Mouse (Mus musculus) midbrain, embryonic 12.5 days (tissue): ENCODE measurements at regions not wholly inside any gene's neighbourhood (a gene's known extent, or its start where the extent isn't known, plus 50 kb on each side); places are given as distances from the start of the nearest gene placed in this dataset.
A peak's percentile ranks its signal among the peaks of the same experiment; 100 is the strongest.

Experiments
- ATAC-seq: fragments of 200-750 bp; cut with Nextera tagmentation; 2 replicates; pipeline ENCODE4 v1.8.0; 2017; ENCODE audit warnings: low read depth, moderate TSS enrichment, moderate library complexity; ENCODE audit not compliant: low FRiP score
- H3K27ac ChIP-seq: fragments of 300-500 bp; sonication (generic); replicated peaks from 2 replicates; pipeline ENCODE4 v1.5.1; 2016; ENCODE audit warnings: mild to moderate bottlenecking
- H3K27me3 ChIP-seq: fragments of 300-500 bp; sonication (generic); 2 replicates; pipeline ENCODE4 v1.6.1; 2016; ENCODE audit warnings: mild to moderate bottlenecking
- H3K36me3 ChIP-seq: fragments of 300-500 bp; sonication (generic); 2 replicates; pipeline ENCODE4 v1.6.1; 2016
- H3K4me1 ChIP-seq: fragments of 300-500 bp; sonication (generic); 2 replicates; pipeline ENCODE4 v1.6.1; 2016
- H3K4me2 ChIP-seq: fragments of 300-500 bp; sonication (generic); replicated peaks from 2 replicates; pipeline ENCODE4 v1.6.1; 2016; ENCODE audit warnings: mild to moderate bottlenecking, moderate library complexity
- H3K4me3 ChIP-seq: fragments of 300-500 bp; sonication (generic); 2 replicates; pipeline ENCODE4 v1.5.1; 2016; ENCODE audit warnings: mild to moderate bottlenecking
- H3K9ac ChIP-seq: fragments of 300-500 bp; sonication (generic); replicated peaks from 2 replicates; pipeline ENCODE4 v1.6.1; 2016; ENCODE audit warnings: mild to moderate bottlenecking, moderate library complexity
- H3K9me3 ChIP-seq: fragments of 300-500 bp; sonication (generic); 2 replicates; pipeline ENCODE4 v1.6.1; 2016; ENCODE audit warnings: mild to moderate bottlenecking
- WGBS: fragments of 180-500 bp; shearing (Covaris S2); methylation state at CpG from one replicate; pipeline ENCODE4 v1.1.7; 2016; 5-methylcytosine and 5-hydroxymethylcytosine counted together

- Histone ChIP-seq H3K9me3 (no peaks in the 10 kb centered on the region), H3K27ac (no peak overlapping the region), H3K27me3 (no peaks in the 10 kb centered on the region), H3K4me1 (no peaks in the 10 kb centered on the region), H3K4me2 (no peak overlapping the region), H3K4me3 (no peak overlapping the region), H3K36me3 (no peaks in the 10 kb centered on the region), H3K9ac (no peak overlapping the region)
- 66% methylated on average over 4 of the region's 4 CpGs for WGBS
- ATAC-seq: no peak
These were observed 733.9 kb downstream of the Dach1 start for GRCm38 (mm10) chr14:97435453-97436233.

GRCm38 (mm10) chr14:97431221-97431620 is 738.3 kb downstream of the Dach1 start:
- ATAC-seq: no peak
- Histone ChIP-seq H3K27me3 (no peaks in the 10 kb centered on the region), H3K27ac (no peak overlapping the region), H3K4me2 (no peak overlapping the region), H3K9me3 (no peaks in the 10 kb centered on the region), H3K4me1 (no peaks in the 10 kb centered on the region), H3K9ac (no peak overlapping the region), H3K36me3 (no peaks in the 10 kb centered on the region), H3K4me3 (no peak overlapping the region)
- WGBS: 79% methylated on average over 3 of the region's 3 CpGs

GRCm38 (mm10) chr14:97403176-97403795 is 766.3 kb downstream of the Dach1 start:
- H3K4me2 ChIP-seq: no peak overlapping the region

GRCm38 (mm10) chr14:97396385-97396784 is 773.2 kb downstream of the Dach1 start:
- Histone ChIP-seq H3K9ac (no peak overlapping the region), H3K27me3 (no peaks in the 10 kb centered on the region), H3K4me3 (no peak overlapping the region), H3K27ac (0 out of 2 replicates have a peak overlapping the region, but pooled peaks have one; percentile 42), H3K4me1 (peaks cover 9% of the 10 kb centered on the region), H3K36me3 (no peaks in the 10 kb centered on the region), H3K4me2 (no peak overlapping the region), H3K9me3 (no peaks in the 10 kb centered on the region)
- 45% methylated on average over 7 of the region's 7 CpGs for WGBS
- peak; percentile 57; the same call in 1 of the 2 replicates for ATAC-seq

More at GRCm38 (mm10) chr14:97403176-97403795, 766.3 kb downstream of the Dach1 start:
- Histone ChIP-seq H3K36me3 (no peaks in the 10 kb centered on the region), H3K4me3 (no peak overlapping the region), H3K9ac (no peak overlapping the region), H3K4me1 (no peaks in the 10 kb centered on the region), H3K27ac (no peak overlapping the region), H3K27me3 (no peaks in the 10 kb centered on the region), H3K9me3 (no peaks in the 10 kb centered on the region)
- WGBS: 65% methylated on average over 3 of the region's 3 CpGs
- peak; percentile 41; the same call in 1 of the 2 replicates for ATAC-seq

GRCm38 (mm10) chr14:97395750-97396377 is 773.7 kb downstream of the Dach1 start:
- Histone ChIP-seq H3K27ac (no peak overlapping the region), H3K4me3 (no peak overlapping the region), H3K9me3 (no peaks in the 10 kb centered on the region), H3K36me3 (no peaks in the 10 kb centered on the region), H3K27me3 (no peaks in the 10 kb centered on the region), H3K9ac (no peak overlapping the region), H3K4me1 (peaks cover 9% of the 10 kb centered on the region), H3K4me2 (no peak overlapping the region; the same call in 1 of the 2 replicates)
- WGBS: 44% methylated on average over 7 of the region's 7 CpGs
- ATAC-seq: peak; percentile 94

- WGBS: 78% methylated on average over 2 of the region's 2 CpGs
- Histone ChIP-seq H3K4me1 (no peaks in the 10 kb centered on the region), H3K9ac (no peak overlapping the region), H3K27me3 (no peaks in the 10 kb centered on the region), H3K36me3 (no peaks in the 10 kb centered on the region), H3K4me2 (no peak overlapping the region), H3K27ac (no peak overlapping the region), H3K9me3 (no peaks in the 10 kb centered on the region), H3K4me3 (no peak overlapping the region)
- no peak for ATAC-seq
These were observed 780.6 kb downstream of the Dach1 start for GRCm38 (mm10) chr14:97389005-97389404.

GRCm38 (mm10) chr14:97380131-97380530 is 789.4 kb downstream of the Dach1 start:
- Histone ChIP-seq H3K4me2 (no peak overlapping the region), H3K9ac (no peak overlapping the region), H3K36me3 (no peaks in the 10 kb centered on the region), H3K4me3 (no peak overlapping the region), H3K27me3 (no peaks in the 10 kb centered on the region), H3K9me3 (no peaks in the 10 kb centered on the region), H3K4me1 (no peaks in the 10 kb centered on the region), H3K27ac (no peak overlapping the region)
- WGBS: 84% methylated on average over 3 of the region's 3 CpGs
- ATAC-seq: no peak

GRCm38 (mm10) chr14:97356915-97357314 is 812.6 kb downstream of the Dach1 start:
- Histone ChIP-seq H3K27ac (no peak overlapping the region), H3K27me3 (no peaks in the 10 kb centered on the region), H3K4me2 (no peak overlapping the region), H3K4me1 (no peaks in the 10 kb centered on the region), H3K36me3 (no peaks in the 10 kb centered on the region), H3K9ac (no peak overlapping the region), H3K4me3 (no peak overlapping the region), H3K9me3 (no peaks in the 10 kb centered on the region)
- 79% methylated on average over 7 of the region's 7 CpGs for WGBS
- no peak for ATAC-seq

- Histone ChIP-seq H3K27ac (no peak overlapping the region), H3K4me3 (no peak overlapping the region), H3K9ac (no peak overlapping the region), H3K4me1 (no peaks in the 10 kb centered on the region), H3K36me3 (no peaks in the 10 kb centered on the region), H3K27me3 (no peaks in the 10 kb centered on the region), H3K9me3 (no peaks in the 10 kb centered on the region), H3K4me2 (no peak overlapping the region)
- no peak for ATAC-seq
- 80% methylated on average over 2 of the region's 2 CpGs for WGBS
These were observed 821.6 kb downstream of the Dach1 start for GRCm38 (mm10) chr14:97347970-97348369.

- Histone ChIP-seq H3K27ac (no peak overlapping the region), H3K4me1 (no peaks in the 10 kb centered on the region), H3K9ac (no peak overlapping the region), H3K4me2 (no peak overlapping the region), H3K36me3 (no peaks in the 10 kb centered on the region), H3K27me3 (no peaks in the 10 kb centered on the region), H3K9me3 (no peaks in the 10 kb centered on the region), H3K4me3 (no peak overlapping the region)
- WGBS: 4% methylated on average over 2 of the region's 2 CpGs
- ATAC-seq: no peak
These were observed 812.5 kb upstream of the Klhl1 start for GRCm38 (mm10) chr14:97331388-97331787.

GRCm38 (mm10) chr14:97329979-97330378 is 811.1 kb upstream of the Klhl1 start:
- H3K4me1 ChIP-seq: no peaks in the 10 kb centered on the region
- no peak overlapping the region for H3K4me3 ChIP-seq
- H3K9ac ChIP-seq: no peak overlapping the region
- no peaks in the 10 kb centered on the region for H3K36me3 ChIP-seq
- H3K9me3 ChIP-seq: no peaks in the 10 kb centered on the region
- 65% methylated on average over 3 of the region's 3 CpGs for WGBS
- H3K27ac ChIP-seq: no peak overlapping the region
- H3K4me2 ChIP-seq: no peak overlapping the region
- no peaks in the 10 kb centered on the region for H3K27me3 ChIP-seq
- peak; percentile 68; the same call in 1 of the 2 replicates for ATAC-seq

- 56% methylated on average over 4 of the region's 4 CpGs for WGBS
- ATAC-seq: no peak
These were observed 774.2 kb upstream of the Klhl1 start for GRCm38 (mm10) chr14:97293109-97293508.

More at GRCm38 (mm10) chr14:97293109-97293508, 774.2 kb upstream of the Klhl1 start:
- Histone ChIP-seq H3K9ac (no peak overlapping the region), H3K36me3 (no peaks in the 10 kb centered on the region), H3K9me3 (no peaks in the 10 kb centered on the region), H3K4me2 (no peak overlapping the region), H3K4me3 (no peak overlapping the region), H3K27ac (no peak overlapping the region), H3K4me1 (no peaks in the 10 kb centered on the region), H3K27me3 (no peaks in the 10 kb centered on the region)
